Mouse (Mus musculus) liver, adult (tissue): ENCODE data around the gene Arvcf.

ENCODE experiments used
- GATA4 ChIP-seq: IDR thresholded peaks from 2 replicates; pipeline ENCODE4 v1.6.1; 2014; ENCODE audit warnings: mild to moderate bottlenecking, low read length; ENCODE audit not compliant: insufficient replicate concordance

The Arvcf gene

DNA sequence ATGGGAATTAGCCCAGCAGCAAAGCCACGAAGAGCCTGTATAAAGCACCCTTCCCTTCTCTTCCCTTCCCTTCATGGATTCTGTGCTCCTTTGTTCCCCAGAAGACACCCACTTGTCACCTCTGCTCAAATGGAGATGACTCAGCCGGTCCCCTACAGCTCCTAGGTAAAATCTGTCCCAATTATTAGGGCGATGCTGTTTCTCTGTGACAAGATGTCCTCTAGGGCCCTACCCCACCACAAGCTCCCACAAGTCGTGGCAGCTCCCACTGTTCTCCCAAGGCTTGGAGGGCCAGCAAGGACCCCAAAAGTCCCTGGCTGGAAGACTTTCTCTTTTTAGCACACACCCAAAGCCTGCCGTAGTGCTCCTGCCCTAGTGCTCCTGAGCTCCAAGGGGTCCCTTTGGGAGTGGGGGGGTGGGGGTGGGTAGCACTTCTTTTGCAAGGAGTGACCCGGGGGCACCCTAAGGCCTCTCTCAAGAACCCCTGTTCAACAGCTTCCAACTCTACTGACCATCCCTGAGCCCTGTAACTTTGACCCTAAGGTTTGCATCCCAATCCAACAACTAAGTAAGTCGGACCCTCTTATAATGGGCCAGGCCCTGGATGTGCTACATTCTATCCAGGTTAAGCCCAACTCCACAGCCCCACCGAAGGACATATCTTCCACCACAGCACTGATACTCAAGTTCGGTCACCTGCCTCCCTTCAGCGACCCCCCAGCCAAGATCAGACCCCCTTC, 77.7 kb downstream of the Arvcf start:
- no peak for TF ChIP-seq GATA4

- no peak; the same call in 1 of the 2 replicates for TF ChIP-seq GATA4
Measured at GRCm38 (mm10) chr16:18426215-18426791, 78.3 kb downstream of the Arvcf start, which contains the start of gene Txnrd2. Gene Txnrd2, plus strand, starts transcription at chr16:18426384.

GRCm38 (mm10) chr16:18426802-18427280, 78.9 kb downstream of the Arvcf start, which contains the start of gene Comt:
Gene Comt, minus strand, starts transcription at chr16:18426852.
- no peak for TF ChIP-seq GATA4

- no peak for TF ChIP-seq GATA4
Measured at GRCm38 (mm10) chr16:18428011-18428515, 80.1 kb downstream of the Arvcf start.

DNA sequence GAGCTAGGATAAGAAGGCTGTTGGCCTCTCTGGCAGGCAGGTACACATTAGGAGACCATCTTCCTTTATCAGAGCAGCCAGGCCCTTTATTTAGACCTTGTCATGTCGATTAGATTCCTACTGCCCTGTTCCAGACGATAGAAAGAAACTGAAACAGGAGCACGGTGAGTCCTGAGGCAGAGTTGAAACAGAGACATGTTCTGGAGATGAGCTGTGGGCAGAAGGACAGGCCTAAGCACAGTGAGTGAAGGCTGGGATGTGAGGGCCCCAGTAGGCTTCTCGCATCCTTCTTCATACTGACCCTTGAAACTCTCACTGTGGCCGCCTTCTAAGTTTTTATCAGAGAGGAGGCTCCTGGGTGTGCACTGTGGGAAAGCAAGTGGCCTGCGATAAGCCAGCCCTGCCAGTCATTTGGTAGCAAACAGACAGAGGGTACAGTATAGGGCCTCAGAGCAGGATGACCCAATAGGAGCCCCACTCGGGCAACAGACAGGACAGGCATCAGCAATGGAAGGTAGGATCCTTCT, 80.6 kb downstream of the Arvcf start:
- TF ChIP-seq GATA4: no peak

DNA sequence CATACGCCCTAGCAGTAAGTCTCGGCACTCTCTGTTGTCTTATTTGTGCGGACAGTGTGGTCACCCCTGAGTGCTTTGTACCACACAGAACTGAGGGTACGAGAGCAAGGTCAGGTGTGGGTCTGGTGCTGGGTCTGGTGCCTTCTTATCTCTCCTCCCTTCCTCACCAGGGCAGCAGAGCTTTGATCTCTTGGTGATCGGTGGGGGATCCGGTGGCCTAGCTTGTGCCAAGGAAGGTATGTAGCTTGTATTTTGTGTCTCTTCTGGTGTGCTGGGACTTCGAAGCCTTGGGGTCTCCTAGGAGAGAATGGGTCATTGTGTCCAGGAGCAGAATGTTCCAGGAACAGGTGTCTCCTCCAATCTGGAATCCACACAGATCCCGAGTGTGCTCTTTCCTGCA, 81.7 kb downstream of the Arvcf start:
- TF ChIP-seq GATA4: no peak

DNA sequence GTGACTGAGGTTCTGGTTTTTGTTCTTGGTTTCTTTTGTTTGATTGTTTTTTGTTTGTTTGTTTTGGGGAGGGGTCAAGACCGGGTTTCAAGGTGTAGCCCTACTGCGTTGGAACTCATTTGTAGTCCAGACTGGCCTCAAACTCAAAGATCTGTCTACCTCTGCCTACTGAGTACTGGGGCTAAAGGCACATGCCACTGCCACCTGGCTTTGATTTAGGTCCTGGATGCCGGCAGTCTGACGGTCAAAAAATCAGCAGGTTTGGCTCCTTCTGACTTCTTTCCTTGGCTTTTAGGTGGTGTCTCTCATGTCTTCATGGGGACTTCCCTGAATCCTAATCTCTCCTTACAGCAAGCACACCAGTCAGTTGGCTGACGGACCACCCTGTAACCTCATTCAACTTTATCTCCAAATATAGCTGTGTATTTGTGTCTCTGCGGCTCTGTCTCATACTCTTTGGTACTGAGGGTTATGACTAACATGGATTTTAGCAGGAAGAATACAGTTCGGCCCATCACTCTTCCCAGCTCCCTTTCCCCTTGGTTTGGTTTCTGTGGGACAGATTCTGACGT, 82.7 kb downstream of the Arvcf start:
- TF ChIP-seq GATA4: no peak

- 0 out of 2 replicates have a peak, but pooled peaks have one; percentile 39 for TF ChIP-seq GATA4
Measured at GRCm38 (mm10) chr16:18433341-18433920, 85.4 kb downstream of the Arvcf start.

- no peak for TF ChIP-seq GATA4
Measured at GRCm38 (mm10) chr16:18436128-18436527, 88.1 kb downstream of the Arvcf start.

GRCm38 (mm10) chr16:18443385-18443841, 95.4 kb downstream of the Arvcf start:
- TF ChIP-seq GATA4: no peak

GRCm38 (mm10) chr16:18447243-18447642, 99.3 kb downstream of the Arvcf start:
- no peak for TF ChIP-seq GATA4

- TF ChIP-seq GATA4: no peak
Measured at GRCm38 (mm10) chr16:18448104-18448503, 100.1 kb downstream of the Arvcf start.

DNA sequence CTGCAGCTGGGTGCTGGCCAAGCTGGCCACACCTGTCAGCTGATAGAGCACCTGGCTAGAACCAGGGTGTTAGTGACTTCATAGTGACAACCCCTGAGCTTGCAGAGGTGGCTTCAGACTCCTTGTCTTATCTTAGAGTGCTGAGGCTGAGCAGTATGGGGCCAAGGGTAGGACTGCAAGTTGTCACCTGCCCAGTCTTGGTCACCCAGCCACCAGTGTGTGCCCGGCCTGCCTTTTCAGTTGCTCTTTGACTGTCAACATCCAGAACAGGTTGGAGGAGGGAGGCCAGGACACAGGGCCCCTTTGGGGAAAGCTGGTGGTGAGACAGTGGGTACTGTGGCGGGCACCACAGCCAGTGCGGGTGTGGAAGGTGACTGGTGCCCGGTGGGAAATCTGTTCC, 101.0 kb downstream of the Arvcf start:
- no peak for TF ChIP-seq GATA4

GRCm38 (mm10) chr16:18451486-18452181, 103.7 kb downstream of the Arvcf start:
- no peak for TF ChIP-seq GATA4
